Mouse (Mus musculus) forebrain, postnatal 0 days (tissue): Measurements from ENCODE around the gene Aff1. TPM values are rescaled to one million over a fixed set of nuclear protein-coding genes. Genes with fewer than 3 reads are reported as not detected.

Experiments used
- ATAC-seq: fragments of 200-750 bp; cut with Nextera tagmentation; 2 replicates; pipeline ENCODE4 v1.8.0; 2017; ENCODE audit warnings: mild to moderate bottlenecking, moderate library complexity
- DNase-seq: peaks from one replicate; pipeline ENCODE4 v3.0.0-alpha.2; 2015
- H3K27ac ChIP-seq: fragments of 300-500 bp; sonication (generic); 2 replicates; pipeline ENCODE4 v1.5.1; 2014; ENCODE audit warnings: low read depth, mild to moderate bottlenecking, antibody characterized with exemption, low read length, moderate library complexity, mixed read lengths
- H3K27me3 ChIP-seq: fragments of 300-500 bp; sonication (generic); 2 replicates; pipeline ENCODE4 v1.6.1; 2014; ENCODE audit warnings: mild to moderate bottlenecking, low read length, mixed read lengths; ENCODE audit not compliant: insufficient read depth
- H3K36me3 ChIP-seq: fragments of 300-500 bp; sonication (generic); 2 replicates; pipeline ENCODE4 v1.6.1; 2014; ENCODE audit warnings: mild to moderate bottlenecking, moderate library complexity; ENCODE audit not compliant: insufficient read depth
- H3K4me1 ChIP-seq: fragments of 300-500 bp; sonication (generic); 2 replicates; pipeline ENCODE4 v1.6.1; 2014; ENCODE audit warnings: antibody characterized with exemption; ENCODE audit not compliant: insufficient read depth
- H3K4me2 ChIP-seq: fragments of 300-500 bp; sonication (generic); 2 replicates; pipeline ENCODE4 v1.6.1; 2014; ENCODE audit warnings: low read depth, mild to moderate bottlenecking, moderate library complexity
- H3K4me3 ChIP-seq: fragments of 300-500 bp; sonication (generic); 2 replicates; pipeline ENCODE4 v1.5.1; 2014; ENCODE audit warnings: low read depth, low read length, mixed read lengths
- H3K9ac ChIP-seq: fragments of 300-500 bp; sonication (generic); 2 replicates; pipeline ENCODE4 v1.6.1; 2014; ENCODE audit warnings: mild to moderate bottlenecking
- H3K9me3 ChIP-seq: fragments of 300-500 bp; sonication (generic); 2 replicates; pipeline ENCODE4 v1.6.1; 2016; ENCODE audit warnings: low read length
- CTCF ChIP-seq: sonication (generic); IDR thresholded peaks from 2 replicates; pipeline ENCODE4 v1.5.1; 2016; ENCODE audit warnings: antibody characterized with exemption, control low read depth, low read depth
- WGBS: fragments of 180-500 bp; shearing (Covaris S2); extraction: QIAGEN DNeasy Blood & Tissue Kit; methylation state at CpG from one replicate; pipeline ENCODE4 v1.1.7; 2014; 5-methylcytosine and 5-hydroxymethylcytosine counted together
- polyA plus RNA-seq: library from polyadenylated mRNA; unstranded; fragments of >200 nt; fragmentation: Nextera tagmentation; extraction: Ambion mirVana; gene quantifications from 2 replicates; pipeline ENCODE4 v1.2.1, GENCODE M21; 2015
- total RNA-seq: library from RNA; depleted of rRNA; stranded (reverse); fragments of >200 nt; gene quantifications from 2 replicates; pipeline ENCODE4 v1.2.3, GENCODE M21; 2014

The Aff1 gene
- total and polyA plus RNA-seq, 2 experiments from 2014 or later: 1.0 to 4.0 TPM

- no peaks in the 10 kb centered on the region for H3K4me1 ChIP-seq
- no peak overlapping the region for H3K4me2 ChIP-seq
- H3K27me3 ChIP-seq: no peaks in the 10 kb centered on the region
- no peak for TF ChIP-seq CTCF
- H3K27ac ChIP-seq: no peak overlapping the region
- H3K36me3 ChIP-seq: no peaks in the 10 kb centered on the region
- no peak overlapping the region for H3K9ac ChIP-seq
- H3K9me3 ChIP-seq: no peaks in the 10 kb centered on the region
- no peak for DNase-seq
- no peak overlapping the region for H3K4me3 ChIP-seq
- WGBS: 49% methylated on average over 15 of the region's 15 CpGs
- 0 out of 2 replicates have a peak, but pooled peaks have one; percentile 23 for ATAC-seq
Measured at GRCm38 (mm10) chr5:103835471-103836147, 143.4 kb downstream of the Aff1 start.

DNA sequence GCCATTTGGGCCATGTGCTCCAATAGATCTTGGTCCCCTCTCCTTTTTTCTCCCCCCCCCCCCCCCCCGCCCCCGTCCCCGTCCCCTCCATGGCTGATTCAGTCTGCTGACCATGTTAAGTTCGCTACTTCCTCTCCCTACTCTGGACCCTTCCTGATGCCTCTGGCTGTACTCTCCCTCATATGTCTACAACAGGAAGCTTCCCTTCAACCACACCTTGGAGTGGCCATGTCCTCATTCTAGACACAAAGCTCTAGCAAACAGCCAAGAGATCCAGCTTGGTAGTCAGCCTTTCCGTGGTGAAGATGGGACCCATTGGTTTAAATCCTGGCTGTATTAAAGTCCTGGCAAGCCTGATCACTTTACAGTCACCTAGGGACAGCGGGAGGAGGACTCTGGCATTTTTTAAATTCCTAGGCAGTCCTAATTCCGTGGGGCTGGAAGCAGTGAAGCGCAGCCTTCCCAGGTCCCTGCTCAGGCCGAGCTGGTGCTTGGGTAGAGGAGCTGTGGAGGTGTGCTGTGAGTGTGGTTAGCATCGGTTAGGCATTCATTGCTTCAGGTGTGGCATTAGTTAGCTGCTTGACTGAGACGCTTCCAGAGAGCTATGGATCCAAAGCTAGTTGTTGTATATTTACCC, 144.1 kb downstream of the Aff1 start:
- H3K9ac ChIP-seq: no peak overlapping the region
- H3K9me3 ChIP-seq: no peaks in the 10 kb centered on the region
- TF ChIP-seq CTCF: no peak
- WGBS: 75% methylated on average over 9 of the region's 11 CpGs
- H3K27ac ChIP-seq: no peak overlapping the region
- no peaks in the 10 kb centered on the region for H3K4me1 ChIP-seq
- no peak overlapping the region for H3K4me3 ChIP-seq
- no peaks in the 10 kb centered on the region for H3K27me3 ChIP-seq
- no peaks in the 10 kb centered on the region for H3K36me3 ChIP-seq
- H3K4me2 ChIP-seq: no peak overlapping the region
- DNase-seq: no peak
- ATAC-seq: no peak

- Histone ChIP-seq H3K4me1 (no peaks in the 10 kb centered on the region), H3K9me3 (no peaks in the 10 kb centered on the region), H3K4me3 (no peak overlapping the region), H3K27ac (no peak overlapping the region), H3K4me2 (no peak overlapping the region), H3K36me3 (no peaks in the 10 kb centered on the region; the same call in 1 of the 2 replicates), H3K27me3 (no peaks in the 10 kb centered on the region), H3K9ac (no peak overlapping the region)
- DNase-seq (no peak), ATAC-seq (no peak)
- TF ChIP-seq CTCF: no peak
- 90% methylated on average over 15 of the region's 15 CpGs for WGBS
Measured at GRCm38 (mm10) chr5:103838550-103839264, 146.5 kb downstream of the Aff1 start.

GRCm38 (mm10) chr5:103839265-103839626, 147.1 kb downstream of the Aff1 start:
- WGBS: 86% methylated on average over 3 of the region's 3 CpGs
- Histone ChIP-seq H3K9me3 (no peaks in the 10 kb centered on the region), H3K9ac (no peak overlapping the region), H3K36me3 (no peaks in the 10 kb centered on the region; the same call in 1 of the 2 replicates), H3K4me3 (no peak overlapping the region), H3K27me3 (no peaks in the 10 kb centered on the region), H3K27ac (no peak overlapping the region), H3K4me1 (no peaks in the 10 kb centered on the region), H3K4me2 (no peak overlapping the region)
- no peak for TF ChIP-seq CTCF
- no peak for ATAC-seq
- no peak for DNase-seq

DNA sequence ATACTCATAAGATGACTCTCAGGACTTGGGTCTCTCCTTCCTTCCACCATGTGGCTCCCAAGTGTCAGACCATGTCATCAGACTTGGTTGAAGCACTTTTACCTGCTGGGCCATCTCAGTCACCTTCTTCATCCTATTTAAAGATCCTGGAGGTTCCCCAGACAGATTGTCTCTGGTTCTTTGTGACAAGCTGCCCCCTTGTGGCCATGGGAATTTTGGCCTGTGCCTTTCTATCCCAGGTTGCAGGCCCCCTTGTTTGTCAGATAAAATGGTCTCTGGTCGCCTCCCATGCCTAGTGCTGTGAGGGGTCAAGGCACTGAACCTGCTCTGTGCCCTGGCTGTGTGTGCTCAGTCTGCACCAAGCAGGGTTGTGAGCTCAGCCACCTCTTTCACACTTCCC, 151.8 kb downstream of the Aff1 start:
- 48% methylated on average over 1 of the region's 1 CpGs for WGBS
- no peak overlapping the region for H3K9ac ChIP-seq
- H3K27ac ChIP-seq: no peak overlapping the region
- no peaks in the 10 kb centered on the region for H3K4me1 ChIP-seq
- H3K9me3 ChIP-seq: no peaks in the 10 kb centered on the region
- H3K36me3 ChIP-seq: no peaks in the 10 kb centered on the region; the same call in 1 of the 2 replicates
- H3K4me3 ChIP-seq: no peak overlapping the region
- no peaks in the 10 kb centered on the region for H3K27me3 ChIP-seq
- peak; percentile 74 for TF ChIP-seq CTCF
- H3K4me2 ChIP-seq: no peak overlapping the region
- peak; percentile 66 for DNase-seq
- no peak for ATAC-seq

DNA sequence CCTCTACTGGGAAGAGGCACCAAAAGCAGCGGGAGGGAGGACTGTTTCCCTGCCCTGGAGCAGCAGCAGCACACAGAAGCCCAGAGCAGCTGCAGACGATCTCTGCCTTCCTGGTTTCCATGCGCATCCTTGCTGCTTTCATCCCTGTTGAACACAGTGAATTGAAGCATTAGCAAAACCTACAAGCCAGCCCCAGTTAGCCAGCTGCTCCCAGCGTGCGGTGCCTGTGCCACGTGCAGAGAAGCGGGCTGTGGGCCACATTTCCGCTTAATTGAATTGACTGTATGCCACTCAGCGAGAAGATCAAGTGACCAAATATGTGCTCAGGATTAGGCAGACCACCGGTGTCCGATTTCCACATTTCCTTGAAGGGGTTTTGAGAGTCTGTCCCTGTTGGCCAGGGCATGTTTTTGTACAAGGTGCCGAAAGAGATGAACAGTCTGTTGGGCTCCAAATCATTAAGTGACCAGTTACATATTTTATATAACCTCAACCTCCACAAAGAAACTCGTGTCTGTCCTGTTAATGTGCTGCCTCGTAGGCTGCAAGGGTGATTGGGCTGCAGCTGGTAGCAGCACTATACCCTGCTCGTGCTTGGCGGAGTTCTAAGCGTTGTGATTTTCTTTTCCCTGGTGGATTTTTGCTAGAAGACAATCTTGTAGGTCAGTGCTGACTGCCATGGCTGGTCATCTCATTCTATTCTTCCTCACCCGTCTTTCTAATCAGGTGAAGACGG, 153.4 kb downstream of the Aff1 start:
- whole genome bisulfite sequencing: 36% methylated on average over 19 of the region's 19 CpGs

More for the DNA sequence above, 153.4 kb downstream of the Aff1 start:
- H3K9me3 ChIP-seq: no peaks in the 10 kb centered on the region
- peaks cover 4% of the 10 kb centered on the region for H3K36me3 ChIP-seq
- DNase-seq: peak; percentile 59
- no peak overlapping the region for H3K4me3 ChIP-seq
- ATAC-seq: peak; percentile 88
- TF ChIP-seq CTCF: no peak
- no peak overlapping the region for H3K27ac ChIP-seq
- H3K4me2 ChIP-seq: no peak overlapping the region
- no peak overlapping the region for H3K9ac ChIP-seq
- H3K27me3 ChIP-seq: no peaks in the 10 kb centered on the region
- no peaks in the 10 kb centered on the region for H3K4me1 ChIP-seq
